Mouse (Mus musculus): Measurements from ENCODE around the gene H2afj. TPM values are rescaled to one million over a fixed set of nuclear protein-coding genes. Genes with fewer than 3 reads are reported as not detected.
A peak's percentile ranks its signal among the peaks of the same experiment; 100 is the strongest.

H2afj gene
- polyA plus RNA-seq, 1 experiment from 2014 or later, result 106 TPM

DNA sequence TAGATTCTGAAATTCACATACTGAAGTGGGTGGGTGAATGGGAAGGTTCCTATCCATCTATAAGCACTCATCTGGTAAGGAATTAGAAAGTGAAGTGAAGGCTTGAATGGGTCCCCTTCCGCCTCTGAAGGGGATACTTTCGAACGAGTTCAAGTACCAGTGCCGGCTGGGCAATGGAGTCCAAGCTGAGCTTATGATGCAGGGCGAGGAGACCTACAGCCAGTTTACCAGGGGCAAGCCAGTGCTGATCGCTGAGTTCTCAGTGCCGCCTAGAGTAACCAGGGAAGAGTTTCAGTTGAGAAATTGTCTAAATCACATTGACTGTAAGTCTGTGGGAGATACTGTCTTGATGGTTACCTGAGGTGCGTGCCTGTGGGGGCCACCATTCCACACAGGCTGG lies 7.3 kb upstream of the H2afj start:
- WGBS, result 79% methylated on average over 8 of the region's 8 CpGs
- no peak overlapping the region for H3K9ac ChIP-seq
- no peak overlapping the region for H3K27ac ChIP-seq (ENCODE audit: low read depth)
- H3K27me3 ChIP-seq (ENCODE audit: insufficient read depth, low read length), result no peaks in the 10 kb centered on the region
- DNase-seq (no peak), ATAC-seq (ENCODE audit: insufficient read depth) (no peak)
- H3K4me3 ChIP-seq (ENCODE audit: low read depth, low read length), result no peak overlapping the region
- H3K4me2 ChIP-seq, result no peak overlapping the region
- no peaks in the 10 kb centered on the region for H3K36me3 ChIP-seq (ENCODE audit: insufficient read depth)
- no peak for TF ChIP-seq CTCF (IDR thresholded peaks at IDR 0.05; ENCODE audit: low read depth)
- H3K9me3 ChIP-seq (ENCODE audit: low read depth, low read length), result no peaks in the 10 kb centered on the region
- H3K4me1 ChIP-seq (ENCODE audit: insufficient read depth), result peaks cover 9% of the 10 kb centered on the region; the same call in 1 of the 2 replicates

DNA sequence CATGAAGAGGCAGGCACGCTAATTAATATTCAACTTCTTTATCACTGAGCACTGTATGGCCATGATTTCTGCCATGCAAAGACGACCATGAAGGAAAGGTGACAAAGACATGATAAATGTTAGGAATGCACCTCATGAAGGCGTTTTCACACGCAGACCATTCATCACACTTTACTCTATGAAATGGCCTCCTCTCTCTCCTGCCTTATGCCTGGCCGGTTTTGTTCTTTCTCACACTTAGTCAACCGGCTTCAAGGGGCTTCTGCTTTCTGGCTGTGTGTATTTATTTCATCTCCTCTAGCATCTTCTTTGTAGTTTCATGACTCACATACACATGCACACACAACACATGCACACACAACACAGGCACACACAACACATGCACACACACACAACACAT lies 6.8 kb upstream of the H2afj start:
- Histone ChIP-seq H3K9ac (no peak overlapping the region), H3K27ac (ENCODE audit: low read depth) (no peak overlapping the region), H3K27me3 (ENCODE audit: insufficient read depth, low read length) (no peaks in the 10 kb centered on the region), H3K4me2 (no peak overlapping the region), H3K4me3 (ENCODE audit: low read depth, low read length) (no peak overlapping the region), H3K4me1 (ENCODE audit: insufficient read depth) (peaks cover 9% of the 10 kb centered on the region; the same call in 1 of the 2 replicates), H3K9me3 (ENCODE audit: low read depth, low read length) (no peaks in the 10 kb centered on the region), H3K36me3 (ENCODE audit: insufficient read depth) (no peaks in the 10 kb centered on the region)
- 57% methylated on average over 6 of the region's 6 CpGs for WGBS
- TF ChIP-seq CTCF (IDR thresholded peaks at IDR 0.05; ENCODE audit: low read depth), result no peak
- DNase-seq, result no peak
- no peak for ATAC-seq (ENCODE audit: insufficient read depth)

DNA sequence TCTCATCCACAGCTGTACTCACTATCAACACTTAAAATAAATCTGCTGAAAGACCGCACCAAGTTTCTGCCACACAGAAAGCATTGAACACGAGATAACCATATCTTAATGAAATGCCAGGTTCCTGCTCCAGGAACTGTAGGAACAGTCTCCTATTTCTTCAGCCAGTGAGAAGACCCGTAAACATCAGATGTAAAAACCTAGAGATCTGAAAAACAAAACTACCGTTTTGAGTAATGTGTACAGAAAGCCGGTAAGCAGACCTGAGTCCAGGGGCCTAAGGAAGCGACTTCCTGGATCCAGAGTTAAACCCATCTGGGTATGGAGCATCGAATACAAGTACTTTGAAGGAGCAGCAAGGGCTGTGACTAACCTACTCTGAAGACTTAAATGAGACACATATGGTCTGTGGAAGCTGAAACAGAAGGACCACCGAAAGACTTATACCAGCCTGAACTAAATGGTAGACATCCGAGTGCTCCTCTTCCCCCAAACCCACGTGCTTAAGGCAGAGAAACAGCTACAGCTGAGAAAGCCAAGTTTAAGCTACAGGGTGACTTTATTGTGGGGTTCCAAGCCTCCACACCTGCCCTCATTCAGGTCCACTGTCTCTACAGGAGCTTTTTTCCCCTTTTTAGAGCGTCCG lies 4.8 kb upstream of the H2afj start:
- ATAC-seq (ENCODE audit: insufficient read depth) (no peak), DNase-seq (peak; percentile 51)
- peaks cover 12% of the 10 kb centered on the region for H3K4me1 ChIP-seq (ENCODE audit: insufficient read depth)
- peak overlapping the region; percentile 98 for H3K9ac ChIP-seq
- peak overlapping the region; percentile 92 for H3K4me2 ChIP-seq
- no peaks in the 10 kb centered on the region for H3K27me3 ChIP-seq (ENCODE audit: insufficient read depth, low read length)
- no peaks in the 10 kb centered on the region for H3K36me3 ChIP-seq (ENCODE audit: insufficient read depth)
- no peaks in the 10 kb centered on the region for H3K9me3 ChIP-seq (ENCODE audit: low read depth, low read length)
- WGBS, result 11% methylated on average over 12 of the region's 12 CpGs
- H3K4me3 ChIP-seq (ENCODE audit: low read depth, low read length), result peak overlapping the region; percentile 72
- peak overlapping the region; percentile 100 for H3K27ac ChIP-seq (ENCODE audit: low read depth)
- TF ChIP-seq CTCF (IDR thresholded peaks at IDR 0.05; ENCODE audit: low read depth), result no peak

DNA sequence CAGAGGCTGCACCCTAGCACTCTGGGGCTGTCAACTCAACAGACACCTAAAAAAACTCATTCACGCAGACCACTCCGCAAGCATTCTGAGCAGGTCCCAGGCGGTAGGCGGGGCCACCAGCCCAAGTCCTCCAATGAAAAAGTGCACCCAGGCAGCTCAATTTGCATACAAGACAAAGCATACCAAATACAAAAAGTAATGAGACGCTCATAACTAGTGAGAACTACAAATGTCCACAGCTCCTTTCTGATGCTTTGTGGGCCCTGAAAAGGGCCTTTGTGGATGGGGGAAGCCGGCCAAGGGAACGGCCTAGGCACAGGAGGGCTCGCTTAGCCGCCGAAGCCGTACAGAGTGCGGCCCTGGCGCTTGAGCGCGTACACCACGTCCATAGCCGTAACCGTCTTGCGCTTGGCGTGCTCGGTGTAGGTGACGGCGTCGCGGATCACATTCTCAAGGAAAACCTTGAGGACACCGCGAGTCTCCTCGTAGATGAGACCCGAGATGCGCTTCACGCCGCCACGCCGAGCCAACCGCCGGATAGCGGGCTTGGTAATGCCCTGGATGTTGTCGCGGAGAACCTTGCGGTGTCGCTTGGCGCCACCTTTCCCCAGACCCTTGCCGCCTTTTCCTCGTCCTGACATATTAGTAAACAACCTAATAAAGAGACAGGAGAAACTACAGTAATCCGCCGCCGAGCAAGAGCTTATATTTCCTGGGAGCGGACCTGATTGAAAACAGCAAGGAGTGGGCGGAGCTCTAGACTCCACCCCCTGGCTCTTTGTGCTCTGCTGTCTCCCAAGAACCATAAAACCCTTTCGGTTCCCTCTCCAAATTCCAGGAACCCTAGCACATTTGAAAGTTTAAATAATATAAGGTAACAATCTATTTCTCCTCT lies 4.1 kb upstream of the H2afj start, which contains the start of gene Hist4h4:
TSS of gene Hist4h4 (minus strand) at position 677 of the 895 bp plus-strand sequence.
- peak within 1 kb of the TSS; percentile 92 for H3K4me2 ChIP-seq
- peak within 1 kb of the TSS; percentile 72 for H3K4me3 ChIP-seq (ENCODE audit: low read depth, low read length)
- no peaks in the 10 kb centered on the region for H3K36me3 ChIP-seq (ENCODE audit: insufficient read depth)
- WGBS, result under 1% methylated on average over 50 of the region's 50 CpGs
- peak within 1 kb of the TSS; percentile 100 for H3K27ac ChIP-seq (ENCODE audit: low read depth)
- no peaks in the 10 kb centered on the region for H3K9me3 ChIP-seq (ENCODE audit: low read depth, low read length)
- H3K27me3 ChIP-seq (ENCODE audit: insufficient read depth, low read length), result no peaks in the 10 kb centered on the region
- TF ChIP-seq CTCF (IDR thresholded peaks at IDR 0.05; ENCODE audit: low read depth), result no peak
- peak within 1 kb of the TSS; percentile 98 for H3K9ac ChIP-seq
- ATAC-seq (ENCODE audit: insufficient read depth) (peak; percentile 74), DNase-seq (peak; percentile 98)
- peaks cover 12% of the 10 kb centered on the region for H3K4me1 ChIP-seq (ENCODE audit: insufficient read depth)

DNA sequence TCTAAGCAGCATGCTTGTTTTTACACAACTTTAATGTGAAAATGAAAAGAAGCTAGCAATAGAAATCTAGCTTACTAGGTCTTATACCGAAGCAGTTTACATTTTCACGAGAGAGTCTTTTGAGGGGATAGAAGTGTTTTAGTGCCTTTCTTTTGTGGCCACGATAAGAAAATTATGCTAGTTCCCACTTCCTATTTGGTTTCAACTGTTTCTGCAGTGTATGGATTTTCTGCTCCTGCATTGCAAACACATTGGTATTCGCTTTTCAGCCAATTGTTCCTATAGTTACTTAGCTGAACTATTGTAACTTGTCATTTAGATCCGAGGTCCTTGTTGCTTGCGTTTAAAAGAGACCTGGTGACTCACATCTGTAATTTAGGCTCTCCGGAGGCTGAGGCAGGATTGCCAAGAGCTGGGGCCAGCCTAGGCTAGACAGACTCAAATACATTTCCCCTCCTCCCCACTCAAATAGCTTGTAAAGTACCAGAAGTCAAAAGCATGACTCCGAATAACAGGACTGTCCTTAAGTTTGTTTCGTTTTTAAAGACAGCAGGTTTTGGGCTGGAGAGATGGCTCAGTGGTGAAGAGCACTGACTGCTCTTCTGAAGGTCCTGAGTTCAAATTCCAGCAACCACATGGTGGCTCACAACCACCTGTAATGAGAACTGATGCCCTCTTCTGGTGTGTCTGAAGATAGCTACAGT lies 3.2 kb upstream of the H2afj start:
- Histone ChIP-seq H3K4me2 (peak overlapping the region; percentile 92), H3K27me3 (ENCODE audit: insufficient read depth, low read length) (no peaks in the 10 kb centered on the region), H3K27ac (ENCODE audit: low read depth) (peak overlapping the region; percentile 100), H3K4me1 (ENCODE audit: insufficient read depth) (peaks cover 15% of the 10 kb centered on the region), H3K4me3 (ENCODE audit: low read depth, low read length) (peak overlapping the region; percentile 72), H3K36me3 (ENCODE audit: insufficient read depth) (no peaks in the 10 kb centered on the region), H3K9ac (peak overlapping the region; percentile 50), H3K9me3 (ENCODE audit: low read depth, low read length) (no peaks in the 10 kb centered on the region)
- no peak for ATAC-seq (ENCODE audit: insufficient read depth)
- no peak for TF ChIP-seq CTCF (IDR thresholded peaks at IDR 0.05; ENCODE audit: low read depth)
- 26% methylated on average over 9 of the region's 9 CpGs for whole genome bisulfite sequencing
- peak; percentile 52 for DNase-seq

DNA sequence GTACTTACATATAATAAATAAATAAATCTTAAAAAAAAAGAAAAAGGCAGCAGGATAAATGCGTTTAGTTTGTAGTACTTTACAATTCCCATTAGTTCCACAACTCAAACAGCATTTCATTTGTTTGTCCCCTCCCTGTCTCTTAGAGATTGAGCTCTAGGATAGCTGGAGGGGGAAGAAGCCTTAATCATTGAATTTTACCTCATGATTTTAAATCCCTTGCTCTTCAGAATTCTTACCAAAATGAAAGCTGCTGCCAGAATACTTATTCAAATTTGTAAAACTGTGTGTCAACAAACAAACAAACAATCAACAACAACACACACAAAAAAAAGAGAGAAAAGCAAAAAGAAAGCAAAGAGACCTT lies 2.7 kb upstream of the H2afj start:
- no peaks in the 10 kb centered on the region for H3K36me3 ChIP-seq (ENCODE audit: insufficient read depth)
- peak overlapping the region; percentile 100; the same call in 1 of the 2 replicates for H3K27ac ChIP-seq (ENCODE audit: low read depth)
- no peak for ATAC-seq (ENCODE audit: insufficient read depth)
- H3K4me3 ChIP-seq (ENCODE audit: low read depth, low read length), result no peak overlapping the region
- 74% methylated on average over 1 of the region's 1 CpGs for WGBS
- no peaks in the 10 kb centered on the region for H3K27me3 ChIP-seq (ENCODE audit: insufficient read depth, low read length)
- no peak for TF ChIP-seq CTCF (IDR thresholded peaks at IDR 0.05; ENCODE audit: low read depth)
- H3K9me3 ChIP-seq (ENCODE audit: low read depth, low read length), result no peaks in the 10 kb centered on the region
- H3K9ac ChIP-seq, result no peak overlapping the region
- peaks cover 15% of the 10 kb centered on the region for H3K4me1 ChIP-seq (ENCODE audit: insufficient read depth)
- no peak for DNase-seq
- H3K4me2 ChIP-seq, result peak overlapping the region; percentile 92; the same call in 1 of the 2 replicates

Measured in lung, embryonic 14.5 days (tissue).